Mouse (Mus musculus) cerebellum, adult (tissue): Measurements from ENCODE around the gene Pum1.
"Not testable (repeated sequence)": the region's sequence is repeated elsewhere in the genome, so short reads cannot be mapped to it uniquely, and the experiment has no call there.

Experiments used
- ATAC-seq: cut with Nextera tagmentation; 2 replicates; pipeline ENCODE4 v1.9.2; 2017; ENCODE audit warnings: mild to moderate bottlenecking, moderate library complexity, mixed read lengths; ENCODE audit not compliant: insufficient number of reproducible peaks, low FRiP score, low TSS enrichment

Gene Pum1

GRCm38 (mm10) chr4:130667686-130668085, 4.6 kb downstream of the Pum1 start:
- ATAC-seq = no peak

DNA sequence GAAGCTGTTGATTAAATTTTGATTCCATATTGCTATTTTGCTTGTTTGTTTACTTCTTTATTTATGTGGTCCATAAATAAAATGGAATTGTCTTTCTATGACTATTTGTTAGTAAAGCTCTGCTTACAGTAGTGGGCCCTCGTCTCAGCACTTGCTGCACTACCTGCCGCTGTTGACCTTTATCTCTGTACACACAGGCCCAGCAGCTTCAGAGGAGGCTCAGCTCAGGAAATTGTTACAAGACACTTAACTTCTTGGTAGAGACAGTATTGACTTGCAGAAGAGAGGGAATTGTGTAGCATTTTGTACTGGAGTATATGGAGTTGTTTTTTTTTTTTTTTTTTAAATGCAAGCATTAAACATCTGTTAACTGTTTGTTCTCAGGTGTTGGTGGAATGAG, 5.4 kb downstream of the Pum1 start:
- ATAC-seq = no peak

- no peak for ATAC-seq
Observed at GRCm38 (mm10) chr4:130668991-130669390, 5.9 kb downstream of the Pum1 start.

- not testable (repeated sequence) for ATAC-seq
Observed at GRCm38 (mm10) chr4:130670023-130670422, 6.9 kb downstream of the Pum1 start.

GRCm38 (mm10) chr4:130671079-130671845, 8.1 kb downstream of the Pum1 start:
- ATAC-seq = no peak

DNA sequence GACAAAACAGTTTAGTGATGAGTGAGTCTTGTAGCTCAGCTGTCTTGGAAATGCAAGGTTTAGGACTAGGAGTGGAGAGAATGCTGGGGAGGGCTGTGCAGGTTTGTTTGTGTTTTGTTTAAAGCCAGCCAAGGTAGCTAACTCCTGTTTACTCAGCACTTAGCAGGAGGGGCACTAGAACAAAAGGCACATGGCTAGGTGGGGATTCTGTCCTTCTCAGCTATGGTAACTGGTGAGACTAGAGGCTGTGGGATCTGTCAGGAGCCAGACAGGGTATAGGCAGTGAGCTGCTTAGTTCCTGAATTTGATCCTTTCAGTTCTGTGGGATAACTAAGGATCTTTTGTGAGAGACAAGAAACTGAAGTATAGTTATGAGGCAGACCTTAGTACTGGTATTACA, 9.0 kb downstream of the Pum1 start:
- ATAC-seq = no peak

- ATAC-seq = no peak
Observed at GRCm38 (mm10) chr4:130676746-130677145, 13.6 kb downstream of the Pum1 start.

DNA sequence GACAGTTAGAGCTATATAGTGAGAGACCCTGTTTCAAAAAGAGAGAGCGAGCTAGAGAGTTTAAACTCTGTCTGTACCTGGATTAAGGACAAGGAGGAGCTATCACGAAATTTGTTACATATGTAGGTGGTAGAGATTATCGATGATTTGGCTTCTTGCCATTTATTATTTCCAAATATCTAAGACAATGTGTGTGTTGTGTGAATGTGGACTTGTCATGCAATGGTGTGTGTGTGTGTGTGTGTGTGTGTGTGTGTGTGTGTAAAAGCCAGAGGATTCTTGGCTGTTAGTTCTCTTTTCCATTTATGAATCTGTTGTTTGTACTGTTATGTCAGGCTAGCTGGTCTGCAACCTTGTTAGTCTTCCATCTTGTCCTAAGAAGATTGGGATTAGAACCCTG, 15.0 kb downstream of the Pum1 start:
- ATAC-seq = no peak

GRCm38 (mm10) chr4:130680676-130681075, 17.6 kb downstream of the Pum1 start:
- ATAC-seq = no peak

DNA sequence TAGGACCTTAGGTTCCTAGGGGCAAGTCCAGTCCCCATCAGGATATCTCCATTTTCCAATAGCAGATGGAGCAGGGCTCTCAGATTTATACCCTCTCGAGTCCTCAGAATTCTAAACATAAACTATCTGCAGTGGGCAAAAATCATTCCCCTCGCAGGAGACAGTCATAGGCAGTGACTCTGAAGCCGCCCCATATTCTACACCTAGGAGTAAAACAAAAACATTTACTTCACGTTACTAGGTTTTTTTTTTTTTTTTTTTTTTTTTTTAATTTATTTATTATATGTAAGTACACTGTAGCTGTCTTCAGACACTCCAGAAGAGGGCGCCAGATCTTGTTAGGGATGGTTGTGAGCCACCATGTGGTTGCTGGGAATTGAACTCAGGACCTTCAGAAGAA, 19.9 kb downstream of the Pum1 start:
- ATAC-seq = not testable (repeated sequence)

DNA sequence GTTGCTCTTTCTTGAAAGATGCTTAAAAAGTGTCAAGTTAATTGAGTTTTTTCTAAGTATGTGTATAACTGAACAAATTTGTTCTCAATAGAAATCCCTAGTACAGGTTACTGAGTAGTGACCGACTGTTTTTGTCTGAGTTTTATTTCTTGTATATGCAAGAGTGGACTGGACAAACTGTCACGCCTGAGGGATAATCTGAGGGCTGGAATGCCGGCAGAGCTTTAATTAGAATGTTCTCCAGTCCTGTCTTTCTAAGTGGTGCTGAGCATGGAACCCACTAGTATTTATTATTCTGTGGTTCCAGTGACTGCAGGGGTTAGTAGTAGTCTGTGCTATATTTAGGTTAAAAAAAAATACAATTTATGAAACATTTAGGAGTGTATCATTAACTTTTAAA, 30.8 kb downstream of the Pum1 start:
- no peak for ATAC-seq

DNA sequence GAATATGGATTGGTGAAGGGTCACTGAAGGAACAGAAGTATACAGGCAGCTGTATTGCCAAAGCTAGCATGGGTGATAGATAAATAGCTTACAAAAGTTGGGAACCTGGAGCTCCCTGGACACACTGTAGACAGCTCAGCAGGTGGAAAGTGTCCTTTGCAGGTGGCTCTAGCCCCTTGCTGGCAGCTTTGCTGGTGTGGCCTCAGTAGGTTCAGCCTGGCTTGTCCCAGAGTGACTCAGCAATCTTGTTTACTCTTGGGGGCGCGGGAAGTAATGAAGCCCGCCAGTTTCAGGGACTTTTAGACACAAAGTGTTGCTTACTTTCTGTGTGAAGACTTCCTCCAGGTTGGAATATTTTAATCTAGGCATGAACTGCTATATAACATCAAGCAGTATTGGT, 31.9 kb downstream of the Pum1 start:
- no peak for ATAC-seq

- no peak for ATAC-seq
Observed at GRCm38 (mm10) chr4:130701061-130701460, 37.9 kb downstream of the Pum1 start.

DNA sequence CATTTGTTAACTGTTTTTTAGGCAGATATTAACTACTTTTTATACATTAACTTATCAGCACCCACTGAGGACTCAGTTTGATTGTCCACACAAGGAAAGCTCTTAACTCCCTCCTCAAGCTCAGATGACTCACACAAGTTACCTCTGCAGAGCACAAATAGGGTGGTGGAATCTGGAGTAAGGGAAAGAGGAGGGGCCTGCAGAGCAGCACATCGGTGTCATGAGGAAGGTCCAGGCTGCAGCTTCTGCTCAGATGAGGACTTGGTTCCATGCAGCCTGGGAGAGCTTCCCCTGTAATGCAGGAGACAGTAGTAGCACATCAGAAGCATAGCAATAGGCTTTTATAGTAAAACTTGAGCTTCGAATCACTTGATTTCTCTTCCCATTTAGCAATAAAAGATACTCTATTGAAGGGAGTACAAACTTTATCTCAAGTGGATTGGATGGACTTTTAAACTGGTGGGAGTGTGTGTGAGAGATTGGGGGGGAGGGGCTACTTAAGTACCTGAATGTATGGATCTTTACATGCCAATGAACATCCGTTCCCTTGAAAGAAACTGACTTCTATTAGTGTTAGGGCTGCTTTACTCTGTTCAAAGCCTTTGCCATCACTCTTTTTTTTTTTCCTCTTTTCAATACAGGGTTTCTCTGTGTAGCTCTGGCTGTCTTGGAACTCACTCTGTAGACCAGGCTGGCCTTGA, 39.9 kb downstream of the Pum1 start:
- no peak for ATAC-seq

DNA sequence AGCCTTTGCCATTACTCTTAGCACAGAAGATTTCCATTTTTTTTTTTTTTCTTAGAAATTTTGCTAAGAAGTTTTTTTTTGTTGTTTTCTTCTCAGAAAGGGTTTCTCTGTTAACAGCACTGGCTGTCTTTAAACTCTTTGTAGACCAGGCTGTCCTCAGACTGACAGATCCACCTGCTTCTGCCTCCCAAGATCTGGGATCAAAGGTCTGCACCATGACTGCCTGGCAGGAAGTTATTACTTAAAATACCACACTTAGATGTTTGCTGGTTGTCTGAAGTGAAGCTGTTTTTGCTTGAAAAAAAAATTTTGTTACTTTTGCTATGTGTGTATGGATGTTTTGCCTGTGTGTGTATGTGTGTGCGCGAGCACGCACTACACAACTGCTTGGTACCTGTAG, 40.5 kb downstream of the Pum1 start:
- no peak for ATAC-seq

- ATAC-seq = no peak
Observed at GRCm38 (mm10) chr4:130704615-130705014, 41.5 kb downstream of the Pum1 start.

DNA sequence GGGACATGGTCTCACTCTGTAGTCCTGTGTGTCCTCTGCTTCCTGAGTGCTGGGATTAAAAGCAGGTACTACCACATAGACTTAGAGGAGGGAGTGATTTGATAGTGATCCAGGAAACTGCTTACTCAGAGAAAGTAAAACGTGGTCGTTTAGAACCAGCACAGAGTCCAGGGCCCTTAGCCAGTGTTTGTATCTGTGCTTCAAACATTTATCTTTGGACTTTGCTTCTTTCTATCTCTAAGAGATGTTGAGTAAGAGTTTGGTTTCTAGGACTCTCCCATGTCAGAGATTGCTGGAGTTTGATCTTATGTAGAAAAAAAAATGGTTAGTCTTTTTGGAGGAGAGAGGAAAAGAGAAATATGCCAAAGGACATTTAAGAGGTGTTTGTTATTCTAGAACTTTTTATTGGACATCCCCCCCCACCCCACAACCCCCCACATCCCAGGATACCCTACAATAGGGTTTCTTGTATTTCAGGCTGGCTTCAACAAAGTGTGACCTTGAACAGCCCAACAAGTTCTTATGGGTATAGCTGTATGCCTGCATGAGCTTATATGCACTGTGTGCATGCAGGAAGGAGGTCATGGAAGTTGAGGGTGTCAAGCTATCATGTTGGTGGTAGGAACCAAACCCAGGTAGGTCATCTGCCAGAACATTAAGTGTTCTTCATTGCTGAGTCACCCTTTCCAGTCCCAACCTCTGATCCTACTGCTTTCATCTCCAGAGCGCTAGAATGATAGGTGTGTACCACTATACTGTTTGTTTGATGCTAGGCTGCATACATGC, 43.3 kb downstream of the Pum1 start:
- ATAC-seq = no peak

GRCm38 (mm10) chr4:130711353-130711848, 48.3 kb downstream of the Pum1 start:
- ATAC-seq = no peak

DNA sequence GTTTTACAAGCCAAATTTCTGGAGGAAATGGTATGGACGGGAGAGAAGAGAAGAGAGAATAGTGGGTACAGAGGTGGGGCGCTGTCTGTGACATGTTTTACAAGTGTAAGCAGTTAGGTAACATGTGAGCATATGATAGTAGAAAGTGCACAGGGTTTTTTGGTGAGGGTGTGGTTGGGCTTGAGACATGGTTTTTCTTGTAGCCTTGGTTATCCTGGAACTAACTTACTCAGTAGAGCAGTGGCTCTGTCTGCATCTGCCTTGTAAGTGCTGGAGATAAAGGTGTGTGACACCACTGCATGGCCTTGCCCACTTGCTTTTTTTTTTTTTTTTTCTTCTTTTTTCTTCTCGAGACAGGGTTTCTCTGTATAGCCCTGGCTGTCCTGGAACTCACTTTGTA, 49.2 kb downstream of the Pum1 start:
- ATAC-seq = no peak

- no peak for ATAC-seq
Observed at GRCm38 (mm10) chr4:130713430-130713829, 50.3 kb downstream of the Pum1 start.

DNA sequence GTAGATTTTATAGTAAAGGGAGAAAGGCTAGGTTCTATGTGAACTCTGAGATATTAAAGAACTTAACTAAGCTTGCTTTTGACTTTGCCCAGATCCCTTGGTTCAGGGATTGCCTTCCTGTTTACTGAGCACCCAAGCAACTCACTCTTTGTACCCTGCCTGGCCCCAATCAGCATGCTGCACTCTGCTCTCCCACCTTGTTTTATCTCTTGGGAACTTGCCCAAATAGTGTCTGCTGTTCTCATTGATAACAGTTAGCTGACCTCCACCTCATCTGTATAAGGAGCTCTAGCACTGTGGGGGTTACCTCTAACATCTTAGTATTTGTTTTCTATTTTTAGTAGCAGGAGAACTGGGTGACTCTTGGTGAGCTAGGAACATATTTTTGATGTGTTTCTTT, 52.0 kb downstream of the Pum1 start:
- ATAC-seq = no peak
